Mouse (Mus musculus) small intestine, adult 2 months (tissue): ENCODE measurements around the gene Rmnd5b.

Experiments
- CTCF ChIP-seq: fragments of 200-500 bp; IDR thresholded peaks from 2 replicates; pipeline ENCODE4 v1.5.1; 2012; ENCODE audit warnings: low read depth, mild to moderate bottlenecking, control low read depth, inconsistent platforms, low read length, moderate library complexity, mixed read lengths; ENCODE audit not compliant: insufficient replicate concordance, insufficient read length; ENCODE audit errors: extremely low read depth
- POLR2A ChIP-seq: fragments of 200-500 bp; IDR thresholded peaks from 2 replicates; pipeline ENCODE4 v1.6.1; 2012; ENCODE audit warnings: low read depth, mild to moderate bottlenecking, control low read depth, inconsistent platforms, low read length, moderate library complexity

DNA sequence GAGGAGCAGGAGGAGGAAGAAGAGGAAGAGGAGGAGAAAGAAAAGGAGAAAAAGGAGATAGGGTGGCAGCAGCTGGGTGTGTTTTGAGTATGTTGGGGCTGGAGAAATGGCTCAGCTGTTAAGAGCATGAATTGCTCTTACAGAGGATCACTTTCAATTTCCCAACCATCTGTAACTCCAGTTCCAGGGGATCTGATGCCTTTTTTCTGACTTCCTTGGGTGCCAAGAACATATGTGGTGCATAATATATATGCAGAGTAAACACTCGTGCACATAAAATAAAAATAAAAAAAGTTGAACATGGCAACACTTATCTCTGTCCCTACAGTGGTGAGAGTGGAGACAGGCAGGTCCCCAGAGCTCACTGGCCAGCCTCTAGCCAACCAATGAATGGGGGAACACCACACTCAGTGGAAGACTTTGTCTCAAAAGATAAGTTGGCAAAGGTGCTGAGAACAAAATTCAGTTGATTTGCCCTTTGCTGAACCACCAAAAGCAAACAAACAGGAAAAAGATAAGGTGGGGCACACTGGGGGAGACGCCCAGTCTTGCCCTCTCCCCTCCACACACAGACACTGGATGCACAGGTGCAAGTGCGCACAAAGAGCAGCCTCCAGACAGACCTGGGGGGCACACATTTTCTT is 26.3 kb downstream of the Rmnd5b start:
- no peak for TF ChIP-seq CTCF
- TF ChIP-seq POLR2A: no peak
